Mouse (Mus musculus) midbrain, embryonic 13.5 days (tissue): ENCODE results near the gene Pycr2. TPM values are rescaled to one million over a fixed set of nuclear protein-coding genes. Genes with fewer than 3 reads are reported as not detected.

ENCODE experiments used
- ATAC-seq: fragments of 200-750 bp; cut with Nextera tagmentation; 2 replicates; pipeline ENCODE4 v1.8.0; 2017; ENCODE audit warnings: mild to moderate bottlenecking, moderate TSS enrichment, moderate library complexity
- H3K27ac ChIP-seq: fragments of 300-500 bp; sonication (generic); 2 replicates; pipeline ENCODE4 v1.5.1; 2015; ENCODE audit warnings: inconsistent platforms, mild to moderate bottlenecking, moderate library complexity
- H3K27me3 ChIP-seq: fragments of 300-500 bp; sonication (generic); 2 replicates; pipeline ENCODE4 v1.6.1; 2015; ENCODE audit warnings: mild to moderate bottlenecking, inconsistent platforms
- H3K36me3 ChIP-seq: fragments of 300-500 bp; sonication (generic); 2 replicates; pipeline ENCODE4 v1.6.1; 2015; ENCODE audit warnings: mild to moderate bottlenecking, inconsistent platforms
- H3K4me1 ChIP-seq: fragments of 300-500 bp; sonication (generic); replicated peaks from 2 replicates; pipeline ENCODE4 v1.6.1; 2015; ENCODE audit warnings: inconsistent platforms
- H3K4me2 ChIP-seq: fragments of 300-500 bp; sonication (generic); replicated peaks from 2 replicates; pipeline ENCODE4 v1.6.1; 2015; ENCODE audit warnings: moderate library complexity, mild to moderate bottlenecking, inconsistent platforms
- H3K4me3 ChIP-seq: fragments of 300-500 bp; sonication (generic); replicated peaks from 2 replicates; pipeline ENCODE4 v1.5.1; 2015; ENCODE audit warnings: mild to moderate bottlenecking, inconsistent platforms
- H3K9ac ChIP-seq: fragments of 300-500 bp; sonication (generic); replicated peaks from 2 replicates; pipeline ENCODE4 v1.6.1; 2015; ENCODE audit warnings: mild to moderate bottlenecking, inconsistent platforms
- H3K9me3 ChIP-seq: fragments of 300-500 bp; sonication (generic); 2 replicates; pipeline ENCODE4 v1.6.1; 2016; ENCODE audit warnings: mild to moderate bottlenecking, inconsistent platforms
- WGBS: fragments of 180-500 bp; shearing (Covaris S2); methylation state at CpG from one replicate; pipeline ENCODE4 v1.1.7; 2015; 5-methylcytosine and 5-hydroxymethylcytosine counted together
- polyA plus RNA-seq: library from polyadenylated mRNA; unstranded; fragments of >200 nt; fragmentation: Nextera tagmentation; extraction: Ambion mirVana; gene quantifications from 2 replicates; pipeline ENCODE4 v1.2.1, GENCODE M21; 2015

Pycr2 gene
- polyA plus RNA-seq, 1 experiment from 2014 or later = 83.1 TPM

- whole genome bisulfite sequencing = 68% methylated on average over 1 of the region's 1 CpGs
- peaks cover 59% of the 10 kb centered on the region for H3K27me3 ChIP-seq
- H3K4me2 ChIP-seq = no peak overlapping the region
- no peak overlapping the region for H3K9ac ChIP-seq
- no peaks in the 10 kb centered on the region for H3K9me3 ChIP-seq
- H3K4me1 ChIP-seq = peaks cover 25% of the 10 kb centered on the region
- no peak overlapping the region for H3K4me3 ChIP-seq
- H3K36me3 ChIP-seq = no peaks in the 10 kb centered on the region
- H3K27ac ChIP-seq = no peak overlapping the region
- ATAC-seq = no peak
Observed at GRCm38 (mm10) chr1:180943896-180944295, 39.8 kb downstream of the Pycr2 start.

GRCm38 (mm10) chr1:180944553-180944952 is 40.5 kb downstream of the Pycr2 start:
- Histone ChIP-seq H3K4me3 (no peak overlapping the region), H3K4me1 (peaks cover 25% of the 10 kb centered on the region), H3K36me3 (no peaks in the 10 kb centered on the region), H3K9me3 (no peaks in the 10 kb centered on the region), H3K27ac (no peak overlapping the region), H3K27me3 (peaks cover 59% of the 10 kb centered on the region), H3K9ac (no peak overlapping the region), H3K4me2 (no peak overlapping the region)
- no peak for ATAC-seq
- 78% methylated on average over 4 of the region's 4 CpGs for WGBS

- Histone ChIP-seq H3K4me2 (no peak overlapping the region), H3K4me1 (peaks cover 25% of the 10 kb centered on the region), H3K4me3 (no peak overlapping the region), H3K9me3 (no peaks in the 10 kb centered on the region), H3K27ac (no peak overlapping the region), H3K27me3 (peaks cover 53% of the 10 kb centered on the region), H3K9ac (no peak overlapping the region), H3K36me3 (no peaks in the 10 kb centered on the region)
- WGBS = 27% methylated on average over 20 of the region's 20 CpGs
- peak; percentile 62 for ATAC-seq
Observed at GRCm38 (mm10) chr1:180945001-180945980, 41.2 kb downstream of the Pycr2 start.

GRCm38 (mm10) chr1:180946448-180946847 is 42.4 kb downstream of the Pycr2 start:
- Histone ChIP-seq H3K36me3 (no peaks in the 10 kb centered on the region), H3K9me3 (no peaks in the 10 kb centered on the region), H3K4me3 (no peak overlapping the region), H3K27ac (no peak overlapping the region), H3K9ac (no peak overlapping the region), H3K4me2 (no peak overlapping the region), H3K27me3 (peaks cover 42% of the 10 kb centered on the region), H3K4me1 (peaks cover 25% of the 10 kb centered on the region)
- ATAC-seq = no peak
- 87% methylated on average over 6 of the region's 6 CpGs for WGBS

- H3K4me3 ChIP-seq = no peak overlapping the region
- H3K4me1 ChIP-seq = no peaks in the 10 kb centered on the region
- H3K9ac ChIP-seq = no peak overlapping the region
- H3K4me2 ChIP-seq = no peak overlapping the region
- H3K27ac ChIP-seq = no peak overlapping the region
- no peaks in the 10 kb centered on the region for H3K27me3 ChIP-seq
- no peak for ATAC-seq
- WGBS = 86% methylated on average over 6 of the region's 6 CpGs
- H3K9me3 ChIP-seq = no peaks in the 10 kb centered on the region
- no peaks in the 10 kb centered on the region for H3K36me3 ChIP-seq
Observed at GRCm38 (mm10) chr1:180952085-180952746, 48.1 kb downstream of the Pycr2 start.

GRCm38 (mm10) chr1:180952808-180953207 is 48.7 kb downstream of the Pycr2 start:
- Histone ChIP-seq H3K9me3 (no peaks in the 10 kb centered on the region), H3K4me1 (no peaks in the 10 kb centered on the region), H3K36me3 (no peaks in the 10 kb centered on the region), H3K27ac (no peak overlapping the region), H3K9ac (no peak overlapping the region), H3K4me2 (no peak overlapping the region), H3K4me3 (no peak overlapping the region), H3K27me3 (no peaks in the 10 kb centered on the region)
- ATAC-seq = no peak
- WGBS = 88% methylated on average over 5 of the region's 5 CpGs

- no peaks in the 10 kb centered on the region for H3K4me1 ChIP-seq
- no peak for ATAC-seq
- WGBS = 91% methylated on average over 8 of the region's 8 CpGs
- H3K27ac ChIP-seq = no peak overlapping the region
- no peaks in the 10 kb centered on the region for H3K36me3 ChIP-seq
- no peak overlapping the region for H3K9ac ChIP-seq
- H3K9me3 ChIP-seq = no peaks in the 10 kb centered on the region
- H3K27me3 ChIP-seq = no peaks in the 10 kb centered on the region
- H3K4me2 ChIP-seq = no peak overlapping the region
- no peak overlapping the region for H3K4me3 ChIP-seq
Observed at GRCm38 (mm10) chr1:180956401-180956800, 52.3 kb downstream of the Pycr2 start.

GRCm38 (mm10) chr1:180956973-180957381 is 52.9 kb downstream of the Pycr2 start:
- no peak overlapping the region for H3K9ac ChIP-seq
- no peak overlapping the region for H3K4me2 ChIP-seq
- no peaks in the 10 kb centered on the region for H3K4me1 ChIP-seq
- H3K9me3 ChIP-seq = no peaks in the 10 kb centered on the region
- H3K27me3 ChIP-seq = no peaks in the 10 kb centered on the region
- H3K4me3 ChIP-seq = no peak overlapping the region
- no peaks in the 10 kb centered on the region for H3K36me3 ChIP-seq
- ATAC-seq = no peak
- WGBS = 87% methylated on average over 8 of the region's 8 CpGs
- H3K27ac ChIP-seq = no peak overlapping the region

Other genes starting within 250 kb of the Pycr2 start
- not detected in 2 replicates for gene Mixl1, start 207.3 kb upstream of the Pycr2 start, polyA plus RNA-seq
- 21.7 and 24.6 TPM in 2 replicates for gene Acbd3, start 178.2 kb upstream of the Pycr2 start, polyA plus RNA-seq
- gene H3f3a, start 90.3 kb upstream of the Pycr2 start, polyA plus RNA-seq = 4,178 and 4,302 TPM in 2 replicates
- 28.8 and 33.6 TPM in 2 replicates for gene Sde2, start 53.2 kb upstream of the Pycr2 start, polyA plus RNA-seq
- 0.27 and 0.31 TPM in 2 replicates for gene Lefty2, start 11.2 kb upstream of the Pycr2 start, polyA plus RNA-seq
- gene Lefty1, start 30.7 kb downstream of the Pycr2 start, polyA plus RNA-seq = 0.31 TPM in 1 of 2 replicates, not detected in the other
- 0.93 and 1.8 TPM in 2 replicates for gene Tmem63a, start 38.1 kb downstream of the Pycr2 start, polyA plus RNA-seq
- 2.0 and 2.6 TPM in 2 replicates for gene Ephx1, start 116.6 kb downstream of the Pycr2 start, polyA plus RNA-seq
- gene 9130409I23Rik, start 146.9 kb downstream of the Pycr2 start, polyA plus RNA-seq = 0.08 TPM in 1 of 2 replicates, not detected in the other
- 42.3 and 45.8 TPM in 2 replicates for gene Nvl, start 239.9 kb downstream of the Pycr2 start, polyA plus RNA-seq
- 77.6 and 78.5 TPM in 2 replicates for gene Cnih4, start 240.4 kb downstream of the Pycr2 start, polyA plus RNA-seq